Mouse (Mus musculus) megakaryocyte, embryonic 14.5 days (primary cell): ENCODE data around the gene Gm6592. TPM values are rescaled to one million over a fixed set of nuclear protein-coding genes. Genes with fewer than 3 reads are reported as not detected.
"Not testable (repeated sequence)": the region's sequence is repeated elsewhere in the genome, so short reads cannot be mapped to it uniquely, and the experiment has no call there.

Source experiments
- H3K27me3 ChIP-seq: replicated peaks from 2 replicates; pipeline ENCODE3; 2012; ENCODE audit warnings: inconsistent platforms
- H3K36me3 ChIP-seq: replicated peaks from 2 replicates; pipeline ENCODE3; 2012; ENCODE audit warnings: low read length, inconsistent platforms, mixed read lengths
- H3K4me1 ChIP-seq: 2 replicates; pipeline ENCODE4 v1.6.1; 2012; ENCODE audit warnings: inconsistent platforms
- H3K4me3 ChIP-seq: replicated peaks from 2 replicates; pipeline ENCODE3; 2012; ENCODE audit warnings: moderate library complexity, mild to moderate bottlenecking, inconsistent platforms
- H3K9me3 ChIP-seq: 2 replicates; pipeline ENCODE4 v1.6.1; 2012; ENCODE audit warnings: inconsistent platforms
- FLI1 ChIP-seq: IDR thresholded peaks from 2 replicates; pipeline ENCODE4 v1.6.1; 2012; ENCODE audit warnings: low read length, inconsistent platforms, mixed read lengths
- GATA1 ChIP-seq: IDR thresholded peaks from 3 replicates; pipeline ENCODE4 v1.6.1; 2012; ENCODE audit warnings: mixed read lengths, low read length, inconsistent platforms, borderline replicate concordance
- polyA plus RNA-seq: library from polyadenylated mRNA; stranded (reverse); fragments of >175 nt; gene quantifications from 2 replicates; pipeline ENCODE4 v1.2.3, GENCODE M21; 2012; ENCODE audit warnings: low replicate concordance; ENCODE audit not compliant: insufficient read depth

Gene Gm6592
- polyA plus RNA-seq, result not detected in 2 replicates

DNA sequence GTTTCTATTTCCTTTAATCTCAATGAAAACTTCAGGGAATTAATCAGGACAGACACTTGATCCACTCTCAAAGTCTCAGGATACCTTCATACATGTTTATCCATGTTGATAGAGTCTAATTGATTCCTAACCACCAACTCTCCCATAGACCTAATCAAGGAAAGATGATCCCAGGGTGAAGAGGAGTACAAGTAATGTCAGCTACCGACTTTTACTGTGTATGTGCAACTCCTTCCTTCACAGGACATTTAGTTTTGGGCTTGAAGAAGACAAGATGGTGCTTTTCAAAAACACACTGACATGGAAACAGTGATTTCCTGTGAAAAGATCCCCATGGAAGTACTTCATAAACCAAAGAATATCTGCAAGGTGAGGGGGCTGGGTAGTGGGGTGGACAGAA, at the start of gene Gm6592:
Gene Gm6592 (plus strand): TSS at position 301 of the 400 bp plus-strand sequence.
- H3K36me3 ChIP-seq, result no peaks in the 10 kb centered on the region

DNA sequence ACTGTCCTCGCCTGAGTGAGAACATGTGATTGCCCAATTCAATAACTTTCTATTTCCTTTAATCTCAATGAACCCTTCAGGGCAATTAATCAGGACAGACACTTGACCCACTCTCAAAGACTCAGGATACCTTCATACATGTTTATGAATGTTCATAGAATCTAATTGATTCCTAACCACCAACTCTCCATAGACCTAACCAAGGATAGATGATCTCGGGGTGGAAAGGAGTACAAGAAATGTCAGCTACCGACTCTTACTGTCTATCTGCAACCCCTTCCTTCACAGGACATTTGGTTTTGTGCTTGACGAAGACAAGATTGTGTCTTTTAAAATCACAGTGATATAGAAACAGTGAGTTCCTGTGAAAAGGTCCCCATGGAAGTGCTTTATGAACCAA, 40.4 kb upstream of the Gm6592 start, which contains the start of gene Ssxb5:
Gene Ssxb5 (plus strand): TSS at position 301 of the 400 bp plus-strand sequence.
- not testable (repeated sequence) for H3K4me1 ChIP-seq, H3K36me3 ChIP-seq, H3K27me3 ChIP-seq, H3K9me3 ChIP-seq, H3K4me3 ChIP-seq

More for the DNA sequence above, at the start of gene Gm6592:
- no peaks in the 10 kb centered on the region for H3K4me1 ChIP-seq
- peaks cover 2% of the 10 kb centered on the region for H3K27me3 ChIP-seq
- 0 out of 2 replicates have a peak, but pooled peaks cover 5% of the 10 kb centered on the region for H3K9me3 ChIP-seq
- no peak for TF ChIP-seq GATA1
- no peak for TF ChIP-seq FLI1
- no peak within 1 kb of the TSS for H3K4me3 ChIP-seq

DNA sequence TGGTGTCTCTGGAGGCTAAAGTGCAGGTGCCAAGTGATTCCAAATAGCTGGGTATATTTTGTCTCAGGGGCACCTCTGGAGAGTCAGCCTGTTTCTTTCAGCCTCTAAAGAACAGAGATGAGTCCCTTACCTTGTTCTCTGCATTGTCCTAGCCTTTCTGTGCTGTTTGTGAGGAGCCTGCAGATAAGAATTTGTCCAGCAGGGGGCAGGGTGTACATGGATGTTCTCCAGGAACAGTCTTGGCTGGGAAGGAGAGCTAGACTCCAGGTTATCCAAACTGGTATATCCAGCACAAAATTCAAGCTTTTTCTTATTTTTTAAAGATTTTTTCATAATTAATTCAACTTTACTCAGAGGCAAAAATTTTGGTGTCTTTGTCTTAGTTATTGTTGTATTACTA, 11.8 kb upstream of the Gm6592 start:
- Histone ChIP-seq H3K4me3 (no peak overlapping the region), H3K4me1 (no peaks in the 10 kb centered on the region), H3K36me3 (no peaks in the 10 kb centered on the region), H3K27me3 (no peaks in the 10 kb centered on the region), H3K9me3 (no peaks in the 10 kb centered on the region)
- TF ChIP-seq GATA1 (no peak), FLI1 (no peak)

DNA sequence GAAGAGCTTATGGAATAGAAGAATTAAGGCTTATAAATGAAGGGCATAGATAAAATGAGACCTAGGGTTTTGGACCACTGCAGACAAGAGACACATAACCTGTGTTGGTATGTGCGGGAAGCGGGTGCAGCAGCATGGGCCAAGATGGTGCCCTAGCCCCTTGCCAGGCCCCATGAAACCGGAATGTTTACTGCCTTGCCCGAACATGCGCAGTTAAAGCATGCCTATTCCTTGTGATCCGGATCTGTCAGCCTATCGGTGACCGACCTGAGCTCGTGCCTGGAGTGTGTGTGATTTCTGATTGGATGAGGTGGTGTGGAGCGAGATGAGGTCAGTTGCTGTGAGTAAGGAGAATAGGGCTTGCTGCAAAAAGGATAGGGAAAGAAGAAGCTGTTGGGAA, 8.7 kb downstream of the Gm6592 start:
- no peaks in the 10 kb centered on the region for H3K36me3 ChIP-seq
- peaks cover 2% of the 10 kb centered on the region for H3K27me3 ChIP-seq
- TF ChIP-seq FLI1 (no peak), GATA1 (no peak)
- no peak overlapping the region for H3K4me3 ChIP-seq
- no peaks in the 10 kb centered on the region for H3K9me3 ChIP-seq
- no peaks in the 10 kb centered on the region for H3K4me1 ChIP-seq

DNA sequence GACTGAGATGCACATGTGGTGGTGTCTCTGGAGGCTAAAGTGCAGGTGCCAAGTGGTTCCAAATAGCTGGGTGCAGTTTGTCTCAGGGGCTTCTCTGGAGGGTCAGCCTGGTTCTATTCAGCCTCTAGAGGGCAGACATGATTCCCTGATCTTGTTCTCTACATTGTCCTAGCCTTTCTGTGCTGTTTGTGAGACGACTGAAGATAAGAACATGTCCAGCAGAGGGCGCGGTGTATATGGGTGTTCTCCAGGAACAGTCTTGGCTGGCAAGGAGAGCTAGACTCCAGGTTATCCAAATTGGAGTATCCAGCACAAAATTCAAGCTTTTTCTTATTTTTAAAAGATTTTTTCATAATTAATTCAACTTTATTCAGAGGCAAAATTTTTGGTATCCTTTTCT, 20.5 kb downstream of the Gm6592 start:
- H3K4me3 ChIP-seq, H3K36me3 ChIP-seq, H3K9me3 ChIP-seq: not testable (repeated sequence)

DNA sequence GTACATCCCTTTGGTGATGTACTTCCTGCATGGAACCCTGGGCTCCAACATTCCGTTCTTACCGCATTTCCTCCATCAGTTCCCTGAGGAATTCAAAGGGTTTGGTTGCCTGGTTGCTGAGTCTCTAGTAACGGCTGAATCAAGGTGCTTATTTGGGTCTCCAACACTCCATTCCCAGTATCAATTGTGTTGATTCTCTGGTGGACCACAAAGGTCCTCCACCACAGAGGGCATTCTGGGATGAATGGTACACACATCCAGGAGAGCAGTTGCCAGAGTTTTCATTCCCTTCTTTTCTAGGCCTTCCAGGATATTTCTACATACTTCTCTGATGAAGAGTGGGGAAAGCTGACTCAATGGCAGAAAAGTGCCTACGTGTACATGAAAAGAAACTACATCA, 30.2 kb downstream of the Gm6592 start, which contains the start of gene Gm5751:
Gene Gm5751 (plus strand): TSS at position 301 of the 400 bp plus-strand sequence.
- H3K9me3 ChIP-seq, H3K4me3 ChIP-seq, H3K4me1 ChIP-seq, H3K36me3 ChIP-seq, H3K27me3 ChIP-seq: not testable (repeated sequence)

More for the DNA sequence above, 20.5 kb downstream of the Gm6592 start:
- H3K4me1 ChIP-seq, H3K27me3 ChIP-seq: not testable (repeated sequence)

DNA sequence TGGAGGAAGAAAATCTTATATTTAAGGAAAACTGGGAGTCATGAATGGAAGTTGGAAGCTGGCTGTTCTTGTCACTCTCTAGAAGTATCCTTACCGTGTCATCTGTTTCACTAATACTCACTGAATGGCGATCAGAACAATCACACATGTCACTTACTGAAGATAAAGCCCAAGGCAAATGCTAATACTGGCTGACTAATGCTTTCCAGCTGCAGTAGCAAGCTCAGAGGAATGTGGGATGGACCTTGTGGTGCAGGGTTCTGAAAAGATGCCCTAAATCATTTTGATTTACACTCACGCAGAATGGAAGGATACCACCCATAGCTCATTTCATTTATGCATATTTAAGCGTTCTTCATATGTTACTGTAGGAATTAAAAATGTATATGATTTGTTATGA, 40.5 kb downstream of the Gm6592 start:
- H3K4me3 ChIP-seq, result no peak overlapping the region
- TF ChIP-seq FLI1 (no peak), GATA1 (no peak)
- H3K9me3 ChIP-seq, result no peaks in the 10 kb centered on the region
- H3K4me1 ChIP-seq, result no peaks in the 10 kb centered on the region
- no peaks in the 10 kb centered on the region for H3K27me3 ChIP-seq
- no peaks in the 10 kb centered on the region for H3K36me3 ChIP-seq

DNA sequence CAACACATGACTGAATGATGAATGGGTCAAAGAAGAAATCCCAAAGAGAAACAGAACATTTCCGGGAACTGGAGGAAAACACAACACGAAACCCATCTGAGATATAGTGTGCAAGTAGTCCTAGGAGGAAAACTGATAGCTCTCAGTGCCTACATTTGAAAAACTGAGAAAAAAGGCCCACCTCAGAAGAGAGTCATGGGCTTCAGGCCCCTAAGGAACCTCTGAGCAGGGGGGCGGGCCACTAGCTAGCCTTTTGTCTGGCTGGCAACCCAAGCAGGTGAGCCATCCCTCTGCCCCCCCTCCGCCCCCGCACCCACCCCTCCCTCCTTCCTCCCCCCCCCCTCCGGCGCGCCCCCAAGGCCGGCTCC, 48.2 kb downstream of the Gm6592 start:
- TF ChIP-seq FLI1 (no peak), GATA1 (no peak)
- peaks cover 42% of the 10 kb centered on the region for H3K27me3 ChIP-seq
- peaks cover 15% of the 10 kb centered on the region for H3K9me3 ChIP-seq
- H3K4me3 ChIP-seq, result no peak overlapping the region
- H3K4me1 ChIP-seq, result peaks cover 7% of the 10 kb centered on the region
- H3K36me3 ChIP-seq, result no peaks in the 10 kb centered on the region

DNA sequence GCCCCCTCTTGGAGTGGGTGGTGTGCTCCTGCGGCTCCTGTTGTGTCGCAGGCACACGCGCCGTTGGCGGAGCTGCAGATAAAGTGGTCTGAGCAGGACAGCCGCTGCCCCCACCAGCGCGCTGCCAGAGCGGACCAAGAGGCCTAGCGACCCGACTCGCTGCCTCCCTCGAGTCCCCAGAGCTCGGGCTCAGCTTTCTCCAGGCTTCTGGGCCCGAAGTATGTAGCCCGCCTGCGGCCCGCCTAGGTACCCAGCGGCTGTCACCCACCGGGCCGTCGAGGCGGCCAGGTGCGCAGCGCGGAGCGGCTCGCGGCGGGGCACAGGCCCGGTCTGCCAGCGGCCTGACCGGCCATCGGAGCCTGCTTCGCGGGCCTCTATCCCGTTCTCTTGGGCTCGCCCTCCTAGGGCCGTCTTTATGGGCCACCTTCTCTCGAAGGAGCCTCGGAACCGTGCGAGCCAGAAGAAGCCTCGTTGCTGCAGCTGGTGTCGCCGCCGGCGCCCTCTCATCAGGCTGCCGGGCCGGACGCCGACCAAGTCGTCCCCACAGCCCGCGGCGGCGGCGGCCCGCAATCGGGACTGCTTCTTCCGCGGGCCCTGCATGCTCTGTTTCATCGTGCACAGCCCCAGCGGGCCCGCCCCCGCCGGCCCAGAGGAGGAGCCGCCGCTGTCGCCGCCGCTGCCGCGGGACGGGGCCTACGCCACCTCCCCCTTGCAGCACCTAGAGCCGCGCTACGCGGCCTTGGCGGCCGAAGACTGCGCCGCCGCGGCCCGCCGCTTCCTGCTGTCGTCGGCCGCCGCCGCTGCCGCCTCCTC, 48.8 kb downstream of the Gm6592 start, which contains the start of gene B630019K06Rik:
Gene B630019K06Rik (plus strand): TSS at position 40 of the 813 bp plus-strand sequence.
- Histone ChIP-seq H3K27me3 (peaks cover 42% of the 10 kb centered on the region), H3K4me3 (peak within 1 kb of the TSS; percentile 86), H3K9me3 (peaks cover 15% of the 10 kb centered on the region), H3K36me3 (no peaks in the 10 kb centered on the region), H3K4me1 (peaks cover 7% of the 10 kb centered on the region)
- TF ChIP-seq GATA1 (no peak), FLI1 (no peak)

DNA sequence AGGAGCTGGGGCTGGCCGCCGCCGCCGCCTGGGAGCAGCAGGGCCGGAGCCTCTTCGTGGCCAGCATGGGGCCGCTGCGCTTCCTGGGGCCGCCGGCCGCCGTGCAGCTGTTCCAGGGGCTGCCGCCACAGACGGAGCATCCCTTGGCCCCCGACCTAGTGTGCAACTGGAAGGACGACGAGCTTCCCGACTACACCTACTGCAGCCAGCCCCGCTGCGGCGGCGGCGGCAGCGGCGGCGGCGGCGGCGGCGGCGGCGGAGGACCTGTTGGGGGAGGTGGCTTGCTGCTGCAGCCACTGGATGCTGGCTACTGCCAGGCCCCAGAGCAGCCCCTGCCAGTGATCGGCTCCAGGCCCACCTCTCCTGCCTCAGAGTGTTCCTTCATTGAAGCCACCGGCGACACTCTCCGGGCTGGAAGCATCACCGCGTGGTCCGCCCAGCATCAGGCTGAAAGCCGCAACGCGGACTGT, 49.4 kb downstream of the Gm6592 start:
- H3K27me3 ChIP-seq, result peaks cover 42% of the 10 kb centered on the region
- TF ChIP-seq FLI1, result no peak
- peak overlapping the region; percentile 86 for H3K4me3 ChIP-seq
- H3K36me3 ChIP-seq, result no peaks in the 10 kb centered on the region
- H3K9me3 ChIP-seq, result peaks cover 15% of the 10 kb centered on the region
- peaks cover 7% of the 10 kb centered on the region for H3K4me1 ChIP-seq

Other genes starting within 250 kb of the Gm6592 start
- gene Ssxb8, start 153.2 kb upstream of the Gm6592 start, polyA plus RNA-seq, result not detected in 2 replicates
- gene Ssx9, start 95.6 kb upstream of the Gm6592 start, polyA plus RNA-seq, result not detected in 2 replicates
- gene Ssxb5, start 40.3 kb upstream of the Gm6592 start, polyA plus RNA-seq, result not detected in 2 replicates
- gene Gm5751, start 30.3 kb downstream of the Gm6592 start, polyA plus RNA-seq, result not detected in 2 replicates
- not detected in 2 replicates for gene B630019K06Rik, start 48.4 kb downstream of the Gm6592 start, polyA plus RNA-seq
- gene Fthl17b, start 119.0 kb downstream of the Gm6592 start, polyA plus RNA-seq, result not detected in 2 replicates
- not detected in 2 replicates for gene Fthl17c, start 132.6 kb downstream of the Gm6592 start, polyA plus RNA-seq
- gene Fthl17d, start 142.8 kb downstream of the Gm6592 start, polyA plus RNA-seq, result not detected in 2 replicates
- not detected in 2 replicates for gene Fthl17e, start 189.5 kb downstream of the Gm6592 start, polyA plus RNA-seq
- gene Fthl17f, start 219.0 kb downstream of the Gm6592 start, polyA plus RNA-seq, result not detected in 2 replicates